ENCODE assay signal across 16 mouse cellular contexts in genomic region chr12:78952053-78952452, GRCm38 (mm10). TPM values are rescaled to one million over a fixed set of nuclear protein-coding genes. Genes with fewer than 3 reads are reported as not detected.
DNase-seq lines count a peak whose midpoint lies in the region; ATAC-seq and TF ChIP-seq lines count a peak whose summit lies in the region.
"Had no signal": no experiment of that assay in that cellular context is flagged by ENCODE, and none has a peak within 500 bp of the region (broad histone marks: within the 10 kb centered on the region; RNA-seq: fewer than 3 reads in every experiment).

No protein-coding gene starts in this region.

- no peaks in the 10 kb centered on the region for H3K4me1 ChIP-seq in hindbrain, postnatal 0 days (ENCODE audit: insufficient read depth, low read length)
- no peaks in the 10 kb centered on the region; the same call in 1 of the 2 replicates for H3K4me1 ChIP-seq in hindbrain, embryonic 13.5 days (replicated peaks)
- H3K4me1 ChIP-seq: midbrain, embryonic 12.5 days; neural tube, embryonic 12.5 days had no signal

- no peak overlapping the region for H3K4me3 ChIP-seq in hindbrain, postnatal 0 days (ENCODE audit: low read length)
- H3K4me3 ChIP-seq in hindbrain, embryonic 13.5 days = no peak overlapping the region
- H3K4me3 ChIP-seq: midbrain, embryonic 12.5 days; neural tube, embryonic 12.5 days had no signal

- no peaks in the 10 kb centered on the region for H3K36me3 ChIP-seq in hindbrain, postnatal 0 days (ENCODE audit: insufficient read depth, low read length)
- H3K36me3 ChIP-seq in hindbrain, embryonic 13.5 days = 0 out of 2 replicates have a peak, but pooled peaks cover 3% of the 10 kb centered on the region
- H3K36me3 ChIP-seq: G1E; midbrain, embryonic 12.5 days; neural tube, embryonic 12.5 days had no signal

- no peak for TF ChIP-seq CTCF in hindbrain, postnatal 0 days (IDR thresholded peaks at IDR 0.05; ENCODE audit: low read depth)

- H3K9me3 ChIP-seq in hindbrain, postnatal 0 days (ENCODE audit: low read length) = peaks cover 6% of the 10 kb centered on the region; the same call in 1 of the 2 replicates
- peaks cover 20% of the 10 kb centered on the region; the same call in 1 of the 2 replicates for H3K9me3 ChIP-seq in hindbrain, embryonic 13.5 days
- H3K9me3 ChIP-seq: G1E had no signal

- peak overlapping the region; percentile 76 for H3K27ac ChIP-seq in hindbrain, postnatal 0 days
- no peak overlapping the region for H3K27ac ChIP-seq in hindbrain, embryonic 13.5 days
- H3K27ac ChIP-seq: kidney, postnatal 0 days; liver, embryonic 14.5 days; midbrain, embryonic 12.5 days; neural tube, embryonic 12.5 days had no signal

- DNase-seq in cerebellum, adult 11 months = peak; percentile 68
- DNase-seq in cerebellum, adult 11-12 months = no peak
- peak; percentile 31 for DNase-seq in hindbrain, postnatal 0 days (ENCODE audit: low spot score)
- DNase-seq in 3134 (ENCODE audit: extremely low read depth, insufficient read length, low spot score) = peak; percentile 7
- peak; percentile 86 for DNase-seq in cerebellum, postnatal 10 days
- DNase-seq in natural killer cell, adult 2 months (ENCODE audit: low spot score in 2 of 2) = no peak
- DNase-seq in thymus, adult 18-20 months = no peak

- no peak overlapping the region for H3K9ac ChIP-seq in hindbrain, postnatal 0 days (replicated peaks; ENCODE audit: low read length)
- H3K9ac ChIP-seq in hindbrain, embryonic 13.5 days = no peak overlapping the region
- H3K9ac ChIP-seq: liver, embryonic 14.5 days; midbrain, embryonic 12.5 days; neural tube, embryonic 12.5 days had no signal

- no peaks in the 10 kb centered on the region for H3K27me3 ChIP-seq in hindbrain, postnatal 0 days (ENCODE audit: insufficient read depth, low read length)
- no peaks in the 10 kb centered on the region for H3K27me3 ChIP-seq in hindbrain, embryonic 13.5 days
- H3K27me3 ChIP-seq: midbrain, embryonic 12.5 days; neural tube, embryonic 12.5 days had no signal

- ATAC-seq in hindbrain, postnatal 0 days = peak; percentile 41; the same call in 1 of the 2 replicates
- ATAC-seq in hindbrain, embryonic 13.5 days (ENCODE audit: low FRiP score) = no peak
- ATAC-seq: forebrain, embryonic 16.5 days; inflammation-experienced regulatory T-cells, adult 6 months had no signal

- WGBS in hindbrain, postnatal 0 days = 51% methylated on average over 11 of the region's 11 CpGs
- 75% methylated on average over 11 of the region's 11 CpGs for WGBS in hindbrain, embryonic 13.5 days

- no peak overlapping the region for H3K4me2 ChIP-seq in hindbrain, postnatal 0 days (ENCODE audit: low read depth, low read length)
- H3K4me2 ChIP-seq in hindbrain, embryonic 13.5 days = no peak overlapping the region
- H3K4me2 ChIP-seq: midbrain, embryonic 12.5 days; neural tube, embryonic 12.5 days had no signal

RNA-seq across cellular contexts. Expression of gene Plek2, which starts 45.3 kb away (rescaled TPM):
- 1.2 and 1.9 TPM in 2 replicates for total RNA-seq in hindbrain, postnatal 0 days (2014; rRNA removed)
- polyA plus RNA-seq in hindbrain, postnatal 0 days (2015; fragmentation: Nextera tagmentation; extraction: Ambion mirVana) = 2.4 and 2.7 TPM in 2 replicates
- polyA plus RNA-seq in hindbrain, embryonic 13.5 days (2015; fragmentation: Nextera tagmentation; extraction: Ambion mirVana) = 1.1 and 1.3 TPM in 2 replicates
- total RNA-seq: G1E; left cerebral cortex, postnatal 36 days had no signal
- polyA plus RNA-seq: G1E had no signal

RNA-seq across cellular contexts. Expression of gene Tmem229b, which starts 55.4 kb away (rescaled TPM):
- 192 and 214 TPM in 2 replicates for total RNA-seq in hindbrain, postnatal 0 days (2014; rRNA removed)
- polyA plus RNA-seq in hindbrain, postnatal 0 days (2015; fragmentation: Nextera tagmentation; extraction: Ambion mirVana) = 51.0 and 54.4 TPM in 2 replicates
- 44.1 and 49.8 TPM in 2 replicates for polyA plus RNA-seq in hindbrain, embryonic 13.5 days (2015; fragmentation: Nextera tagmentation; extraction: Ambion mirVana)

Comparison
In these comparisons a context has a peak if more than half of its experiments do, and no peak if none do; other contexts are left out.
1. DNase-seq: peak in cerebellum, adult 11 months (single experiment), hindbrain, postnatal 0 days (single experiment), 3134 (single experiment) and cerebellum, postnatal 10 days (2 of 2); none in cerebellum, adult 11-12 months (single experiment), natural killer cell, adult 2 months (0 of 2) and thymus, adult 18-20 months (0 of 2).